Mouse (Mus musculus): ENCODE results near the gene Fbxo24.
"Not testable (repeated sequence)": the region's sequence is repeated elsewhere in the genome, so short reads cannot be mapped to it uniquely, and the experiment has no call there.

Gene Fbxo24

DNA sequence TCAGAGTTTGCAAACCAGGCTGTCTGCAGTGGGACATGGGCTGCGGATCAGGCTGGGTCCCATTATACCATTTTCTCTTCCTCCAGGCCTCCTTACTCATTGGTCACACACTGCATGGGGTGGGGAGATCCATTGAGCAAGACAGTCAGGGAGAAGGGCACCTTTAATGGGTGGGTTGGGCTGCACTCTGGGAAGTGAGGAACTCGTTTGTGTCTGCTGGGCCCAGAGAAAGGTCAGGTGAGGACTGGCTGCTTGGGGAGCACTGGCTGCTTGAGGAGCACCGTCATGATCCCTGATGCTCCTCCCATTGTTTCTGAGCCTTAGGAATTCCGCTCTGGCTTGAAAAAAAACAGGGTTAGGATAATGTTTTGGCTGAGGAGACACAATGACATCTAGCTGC is 14.1 kb upstream of the Fbxo24 start:
- DNase-seq (ENCODE audit: low spot score) = no peak

DNA sequence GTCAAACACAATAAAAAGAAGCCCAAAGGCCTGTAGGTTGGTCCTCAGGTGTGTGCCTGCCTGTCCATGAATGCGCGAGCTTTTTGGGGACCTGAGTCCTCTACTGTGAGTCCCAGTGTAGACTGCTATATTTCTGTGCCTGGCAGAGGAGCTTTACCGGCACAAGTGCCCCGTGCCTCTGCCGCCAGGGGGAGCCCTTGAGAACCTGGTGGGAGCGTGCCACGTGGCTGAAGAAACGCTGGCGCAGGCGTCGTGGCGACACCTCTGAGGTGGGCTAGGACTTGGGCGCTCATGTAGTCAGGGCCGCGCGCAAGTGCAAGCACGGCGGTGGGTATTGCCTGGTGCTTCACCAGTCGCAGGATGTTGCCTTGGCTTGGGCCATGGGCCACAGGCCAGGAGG is 12.3 kb upstream of the Fbxo24 start, which contains the start of gene Sap25:
Gene Sap25 (plus strand): TSS at position 281 of the 400 bp plus-strand sequence.
- DNase-seq (ENCODE audit: low spot score) = no peak

DNA sequence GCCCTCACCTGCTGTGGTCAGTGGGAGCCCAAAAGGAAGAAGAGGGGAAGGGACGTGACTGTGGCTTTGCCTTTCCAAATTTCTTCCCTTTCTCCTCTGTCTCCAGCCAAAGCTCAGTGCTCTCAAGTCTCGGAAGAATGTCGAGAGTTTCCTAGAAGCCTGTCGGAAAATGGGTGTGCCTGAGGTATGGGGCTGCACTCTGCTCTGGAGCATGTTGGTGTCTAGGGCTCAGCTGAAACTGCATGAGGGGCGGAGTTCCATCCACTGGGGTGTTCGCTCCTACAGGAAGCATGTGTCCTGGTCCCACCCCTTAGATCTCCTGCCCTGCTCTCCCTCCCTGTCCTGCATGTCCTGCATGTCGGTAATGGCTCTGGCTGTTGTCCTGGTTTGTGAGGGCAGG is 10.7 kb upstream of the Fbxo24 start:
- DNase-seq (ENCODE audit: low spot score) = no peak

DNA sequence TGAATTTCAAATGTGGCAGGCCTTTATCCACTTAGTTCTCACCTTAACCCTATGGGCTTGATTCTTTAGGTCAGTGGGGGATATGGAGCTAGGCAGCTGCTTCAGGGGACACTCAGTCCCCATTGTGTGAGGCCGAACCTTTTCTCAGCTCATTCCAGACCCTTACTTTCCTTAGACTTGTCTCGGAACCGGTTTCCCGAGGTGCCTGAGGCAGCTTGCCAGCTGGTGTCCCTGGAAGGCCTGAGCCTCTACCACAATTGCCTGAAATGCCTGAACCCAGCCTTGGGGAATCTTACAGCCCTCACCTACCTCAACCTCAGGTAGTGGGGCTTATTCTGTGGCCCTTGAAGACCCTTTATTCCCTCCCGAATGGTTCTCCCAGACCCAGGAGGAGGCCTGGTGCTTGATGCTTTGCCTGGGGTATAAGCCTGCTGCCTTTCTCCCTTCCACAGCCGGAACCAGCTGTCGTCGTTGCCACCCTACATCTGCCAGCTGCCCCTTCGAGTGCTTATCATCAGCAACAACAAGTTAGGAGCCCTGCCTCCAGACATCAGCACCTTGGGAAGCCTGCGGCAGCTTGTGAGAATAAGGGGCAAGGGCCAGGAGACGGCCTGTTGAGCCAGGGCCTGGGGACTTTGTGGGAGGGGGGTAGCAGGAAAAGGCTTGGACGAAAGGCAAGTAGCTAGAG is 4.7 kb upstream of the Fbxo24 start:
- DNase-seq (ENCODE audit: low spot score) = no peak

DNA sequence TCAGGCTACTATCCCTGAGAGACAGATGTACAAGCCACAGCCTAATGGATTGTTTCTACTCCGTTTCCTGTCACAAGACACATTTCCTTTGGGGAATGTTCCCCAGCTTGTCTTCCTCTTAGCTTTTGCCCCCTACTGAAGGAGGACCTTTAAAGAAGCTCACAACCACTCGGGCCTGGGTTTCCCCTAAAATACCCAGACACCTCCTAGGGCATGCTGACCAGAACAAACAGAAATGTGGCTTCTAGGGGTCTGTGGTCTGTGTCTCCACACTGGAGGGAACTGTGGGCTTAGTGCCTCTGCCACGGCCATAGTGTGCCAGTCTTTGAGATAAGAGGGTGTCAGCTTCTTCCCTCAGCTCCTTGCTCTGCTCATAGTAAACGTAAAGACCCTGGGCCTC is 2.8 kb upstream of the Fbxo24 start:
- no peak for DNase-seq (ENCODE audit: low spot score)

DNA sequence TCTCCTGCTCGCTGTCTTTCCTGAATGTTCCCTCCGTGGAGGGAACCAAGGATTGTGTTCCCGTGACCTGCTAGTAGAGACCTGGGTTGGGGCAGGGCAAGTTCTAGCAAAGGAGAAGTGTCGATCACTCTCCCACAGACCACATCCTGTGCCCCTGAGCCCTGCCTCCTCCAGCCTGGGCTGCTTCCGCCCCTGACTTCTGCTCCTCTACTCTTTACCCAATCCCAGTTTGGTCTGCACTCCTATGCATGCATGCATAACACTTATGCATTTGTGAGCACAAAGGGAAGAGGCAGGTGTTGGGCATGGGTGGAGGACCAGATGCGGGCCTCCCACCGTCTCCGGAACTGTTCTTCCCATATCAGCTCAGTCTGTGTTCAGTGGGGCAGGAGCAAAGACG is 2.4 kb upstream of the Fbxo24 start:
- no peak for DNase-seq (ENCODE audit: low spot score)

DNA sequence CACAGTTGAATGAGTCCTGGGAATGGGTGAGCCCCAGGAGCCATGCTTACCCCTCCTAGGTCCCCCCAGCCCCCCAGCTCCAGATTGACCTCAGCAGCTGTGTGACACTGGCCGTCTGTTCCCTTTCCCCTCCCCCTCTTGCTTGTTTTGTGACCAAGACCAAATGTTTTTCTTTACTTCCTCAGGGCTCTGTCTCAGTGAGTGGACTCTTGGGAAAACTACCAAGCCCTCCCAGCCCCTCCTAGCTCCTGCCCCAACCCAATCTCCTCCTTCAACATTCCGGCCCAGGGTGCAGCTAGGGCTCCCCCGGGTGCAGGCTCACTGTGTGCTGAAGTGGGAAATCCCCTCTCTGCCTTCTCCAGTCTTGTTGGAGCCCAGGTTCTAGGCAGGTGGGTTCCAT is 1.8 kb upstream of the Fbxo24 start:
- DNase-seq (ENCODE audit: low spot score) = no peak

DNA sequence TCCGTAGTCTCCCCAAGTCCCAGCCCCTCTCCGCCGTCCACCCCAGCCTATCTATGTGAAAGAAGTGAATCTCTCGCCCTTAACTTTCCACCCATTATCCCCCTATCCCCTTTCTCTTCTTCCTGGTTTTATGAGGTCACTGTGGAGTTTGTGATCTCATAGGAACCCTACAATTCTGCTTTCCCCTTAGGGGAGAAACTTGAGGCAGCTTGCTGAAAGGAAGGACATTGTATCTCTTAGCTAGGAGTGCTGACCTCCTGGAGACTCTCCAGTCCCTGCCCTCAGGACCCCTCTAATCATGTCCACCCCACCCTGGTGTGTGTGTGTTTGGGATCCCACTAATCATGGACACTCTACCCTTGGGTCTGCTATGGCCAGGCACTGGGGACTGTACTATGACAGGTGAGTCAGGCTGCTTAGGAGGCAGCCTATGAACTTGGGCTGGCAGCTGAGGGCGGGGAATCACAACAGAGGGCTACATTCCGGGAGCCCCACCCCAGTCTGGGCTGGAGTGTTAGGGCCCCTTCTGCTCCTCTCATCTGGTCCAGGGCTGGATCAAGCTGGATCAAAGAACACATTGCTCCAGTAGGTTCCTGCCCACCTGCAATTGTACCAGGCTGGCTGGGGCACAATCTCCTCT is 1.2 kb upstream of the Fbxo24 start:
- no peak for DNase-seq (ENCODE audit: low spot score)

DNA sequence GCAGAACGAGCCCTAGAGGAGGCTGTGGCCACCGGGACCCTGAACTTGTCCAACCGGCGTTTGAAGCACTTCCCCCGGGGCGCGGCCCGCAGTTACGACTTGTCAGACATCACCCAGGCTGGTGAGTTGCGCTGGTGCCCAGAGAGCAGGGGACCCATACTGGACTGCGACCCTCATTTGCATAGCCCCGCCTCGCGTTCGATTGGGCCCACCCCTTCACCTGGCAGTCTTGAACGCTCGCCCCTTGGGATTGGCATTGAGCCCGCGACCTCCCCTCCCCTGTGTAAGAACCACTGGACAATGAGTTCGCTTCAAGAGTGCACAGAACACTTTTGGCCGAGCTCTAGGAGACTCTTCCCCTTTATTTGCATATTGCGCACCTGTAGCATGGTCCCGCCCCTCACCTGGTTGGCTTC is 512 bp upstream of the Fbxo24 start:
- DNase-seq (ENCODE audit: low spot score) = peak; percentile 42

DNA sequence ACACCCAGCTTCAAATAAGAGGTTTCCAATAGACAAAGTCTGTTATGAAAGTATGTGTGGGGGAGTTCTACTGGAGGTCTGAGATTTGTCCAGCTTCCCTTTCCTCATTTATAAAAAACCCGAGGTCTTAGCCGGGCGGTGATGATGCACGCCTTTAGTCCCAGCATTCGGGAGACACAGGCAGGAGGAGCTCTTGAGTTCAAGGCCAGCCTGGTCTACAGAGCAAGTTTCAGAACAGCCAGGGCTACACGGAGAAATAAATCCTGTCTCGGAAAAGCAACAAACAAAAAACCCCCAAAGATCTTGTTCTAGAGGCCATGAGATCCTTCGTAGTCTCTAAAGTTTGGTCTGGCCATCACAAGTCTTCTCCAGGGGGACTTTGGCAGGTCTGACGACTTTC is 811 bp downstream of the Fbxo24 start:
- DNase-seq (ENCODE audit: low spot score) = no peak

DNA sequence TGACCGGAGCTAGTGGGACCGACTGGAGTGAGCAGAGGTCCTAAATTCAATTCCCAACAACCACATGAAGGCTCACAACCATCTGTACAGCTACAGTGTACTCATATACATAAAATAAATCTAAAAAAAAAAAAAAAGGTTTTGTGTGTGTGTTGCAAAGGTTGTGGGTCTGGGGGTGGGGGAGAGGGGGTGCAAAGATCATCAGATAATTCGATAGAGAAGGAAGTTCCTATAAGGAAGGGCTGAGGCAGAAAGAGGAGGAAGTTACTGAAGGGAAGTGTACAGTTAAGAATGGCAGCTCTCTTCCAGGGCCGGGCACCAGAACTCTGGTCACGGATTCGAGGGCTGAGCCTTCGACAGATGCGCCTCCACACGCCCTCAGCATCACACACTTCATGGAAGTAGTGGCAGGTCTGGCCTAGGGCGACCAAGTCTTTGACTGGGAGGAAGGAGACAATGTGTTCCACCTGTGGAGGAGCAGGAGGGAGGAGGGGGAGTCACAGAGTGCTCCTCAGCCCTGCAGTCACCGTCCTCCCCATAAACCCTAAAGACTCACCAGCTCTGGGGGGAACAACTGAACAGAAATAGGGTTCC is 4.8 kb downstream of the Fbxo24 start:
- no peak for DNase-seq (ENCODE audit: low spot score)

DNA sequence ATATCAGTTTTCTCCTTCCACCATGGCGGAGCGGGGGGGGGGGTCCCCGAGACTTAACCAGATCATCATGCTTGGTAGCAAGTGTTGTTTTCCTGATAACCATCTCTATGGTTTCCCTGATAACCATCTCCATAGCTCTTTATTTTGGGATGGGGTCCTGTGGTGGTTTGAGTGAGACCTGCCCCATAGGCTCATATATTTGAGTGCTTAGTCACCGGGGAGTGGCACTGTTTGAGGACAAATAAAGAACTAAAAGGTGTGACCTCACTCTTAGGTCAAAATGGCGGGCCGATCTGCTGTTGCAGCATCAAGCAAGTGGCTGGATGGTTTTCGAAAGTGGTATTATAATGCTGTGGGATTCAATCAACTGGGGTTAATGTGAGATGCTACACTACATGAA is 13.5 kb downstream of the Fbxo24 start:
- DNase-seq (ENCODE audit: low spot score) = no peak

DNA sequence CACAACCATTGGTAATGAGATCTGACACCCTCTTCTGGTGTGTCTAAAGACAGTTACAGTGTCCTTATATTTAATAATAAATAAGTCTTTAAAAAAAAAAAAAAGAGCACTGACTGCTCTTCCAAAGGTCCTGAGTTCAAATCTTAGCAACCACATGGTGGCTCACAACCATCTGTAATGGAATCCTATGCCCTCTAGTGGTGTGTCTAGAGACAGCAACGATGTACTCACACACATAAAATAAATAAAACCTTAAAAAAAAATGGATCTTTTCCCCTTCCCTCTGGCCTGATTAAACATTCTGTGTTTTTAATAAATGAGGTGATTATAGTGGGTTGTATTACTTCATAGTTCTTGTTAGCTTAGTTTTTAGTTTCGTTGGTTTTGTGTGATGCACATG is 13.9 kb downstream of the Fbxo24 start:
- DNase-seq (ENCODE audit: low spot score) = not testable (repeated sequence)

DNA sequence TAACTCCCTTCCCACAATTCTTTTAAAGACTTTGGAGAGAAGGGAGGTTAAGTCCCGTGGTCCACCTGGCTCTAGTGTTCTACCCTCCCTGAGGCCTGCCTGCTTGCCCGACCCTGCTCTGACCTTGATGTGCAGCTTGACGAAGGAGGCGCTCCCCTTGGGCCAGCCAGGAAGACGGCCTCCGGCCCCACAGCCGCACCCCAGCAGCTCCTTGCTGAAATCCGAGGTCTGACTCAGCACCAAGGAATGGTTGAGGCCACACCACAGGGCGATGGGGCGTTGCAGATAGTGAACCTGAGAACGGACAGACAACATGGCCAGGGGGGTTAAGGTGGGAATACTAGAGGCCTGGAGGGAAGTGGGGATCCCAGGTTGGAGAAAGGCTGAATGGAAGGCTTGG is 15.3 kb downstream of the Fbxo24 start, which contains the start of gene Pcolce:
Gene Pcolce (minus strand): TSS at position 235 of the 400 bp plus-strand sequence.
- peak; percentile 66 for DNase-seq (ENCODE audit: low spot score)

DNA sequence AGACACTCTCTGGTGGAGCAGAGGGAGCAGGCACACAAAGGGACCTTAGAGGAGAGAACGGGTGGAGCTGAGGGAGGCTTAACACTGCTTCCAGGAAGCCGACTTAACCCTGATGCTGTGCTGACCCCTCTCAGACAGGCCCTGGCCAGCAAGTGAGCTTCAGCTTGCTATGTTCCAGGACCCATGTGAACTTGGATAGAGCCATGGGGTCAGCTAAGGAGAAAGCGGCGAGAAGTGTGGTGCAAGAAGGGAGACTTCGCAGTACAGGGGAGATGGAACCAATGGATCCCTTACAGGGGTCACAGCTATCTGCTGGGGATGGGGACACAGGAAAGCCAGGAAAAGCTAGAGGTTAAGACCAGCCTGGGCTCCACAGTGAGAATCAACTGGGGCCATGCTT is 15.7 kb downstream of the Fbxo24 start:
- no peak for DNase-seq (ENCODE audit: low spot score)

DNA sequence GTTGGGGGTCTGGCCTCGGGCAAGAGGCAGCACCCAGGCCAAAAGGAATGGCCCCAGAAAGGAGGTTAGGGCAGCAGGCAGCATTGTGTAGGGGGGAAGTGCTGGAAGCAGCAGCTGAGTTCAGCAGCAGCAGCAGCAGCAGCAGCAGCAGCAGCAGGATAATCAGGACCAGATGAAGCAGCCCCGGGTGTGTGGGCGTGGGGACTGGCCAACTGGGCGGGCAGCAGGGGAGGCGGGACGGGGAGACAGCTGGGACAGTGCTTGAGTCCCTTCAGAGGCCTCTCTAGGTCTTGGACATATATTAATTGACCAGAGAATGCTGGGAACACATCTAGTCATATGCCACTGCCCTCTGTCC is 17.6 kb downstream of the Fbxo24 start:
- peak; percentile 63 for DNase-seq (ENCODE audit: low spot score)

DNA sequence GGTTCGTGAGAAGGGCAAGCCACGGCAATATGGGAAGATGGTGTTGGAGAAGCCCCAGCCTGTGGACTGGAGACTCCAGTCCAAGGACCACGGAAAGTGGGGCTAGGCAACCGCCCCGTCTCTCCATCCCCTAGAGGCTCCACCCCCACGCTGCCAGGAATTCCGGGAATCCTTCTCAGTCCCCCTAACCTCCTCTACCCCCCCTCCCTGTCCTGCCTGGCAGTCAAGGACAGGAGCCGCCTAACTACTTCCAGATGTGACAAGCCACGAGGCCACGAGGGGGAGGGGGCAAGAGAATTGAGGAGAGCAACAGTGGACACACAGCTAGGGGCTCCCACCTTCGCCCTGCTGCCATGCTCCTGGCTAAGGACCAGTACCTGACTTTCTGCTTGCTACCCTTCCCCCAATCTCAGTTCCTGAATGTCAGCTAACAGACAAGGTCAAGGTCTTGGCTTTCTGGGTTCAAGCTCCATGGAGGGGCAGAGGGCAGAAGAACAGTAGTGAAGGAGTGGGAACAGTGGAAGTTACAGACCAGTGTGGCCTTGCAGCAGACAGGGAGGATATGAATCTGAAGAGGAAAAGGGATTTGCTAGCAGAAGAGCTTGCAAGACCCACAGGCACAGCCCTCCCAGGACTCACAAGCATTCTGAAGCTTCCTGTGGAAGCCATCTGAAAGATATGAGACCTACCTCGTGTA is 18.1 kb downstream of the Fbxo24 start:
- DNase-seq (ENCODE audit: low spot score) = peak; percentile 88

DNA sequence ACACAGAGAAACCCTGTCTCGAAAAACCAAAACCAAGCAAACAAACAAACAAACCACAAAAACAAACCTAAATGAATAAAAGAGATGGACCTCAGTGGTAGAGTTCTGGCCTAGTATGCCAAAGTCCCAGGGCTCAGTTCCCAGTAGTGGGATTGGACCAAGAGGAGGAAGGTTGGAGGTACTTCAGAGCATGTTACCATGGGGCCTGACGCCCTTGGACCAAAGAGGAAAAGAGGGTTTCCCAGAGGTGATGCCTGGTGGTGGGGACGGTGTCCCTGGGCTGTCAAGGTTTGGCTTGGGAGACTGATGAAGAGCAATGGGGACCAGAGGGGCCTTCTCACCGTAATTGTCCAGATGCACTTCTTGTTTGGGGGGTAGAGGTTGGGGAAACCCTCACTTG is 18.7 kb downstream of the Fbxo24 start:
- no peak for DNase-seq (ENCODE audit: low spot score)

DNA sequence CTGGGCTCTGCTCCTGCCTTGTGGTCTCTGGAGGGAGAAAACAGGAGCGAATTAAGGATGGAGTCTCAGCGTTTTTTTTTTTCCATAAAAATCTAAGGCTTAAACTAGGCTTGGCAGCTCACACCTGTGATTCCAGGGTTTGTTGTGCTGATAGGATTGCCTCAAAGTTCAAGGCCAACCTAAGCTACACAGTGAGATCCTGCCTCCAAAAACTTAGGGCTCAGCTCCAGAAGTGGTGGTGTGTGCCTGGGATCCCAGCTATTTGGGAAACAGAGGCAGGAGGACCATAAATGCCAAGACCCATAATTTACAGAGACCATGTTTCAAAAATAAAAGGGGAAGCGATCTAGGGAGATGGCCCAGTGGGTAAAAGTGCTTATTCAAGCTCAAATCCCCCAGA is 19.5 kb downstream of the Fbxo24 start:
- DNase-seq (ENCODE audit: low spot score) = no peak

DNA sequence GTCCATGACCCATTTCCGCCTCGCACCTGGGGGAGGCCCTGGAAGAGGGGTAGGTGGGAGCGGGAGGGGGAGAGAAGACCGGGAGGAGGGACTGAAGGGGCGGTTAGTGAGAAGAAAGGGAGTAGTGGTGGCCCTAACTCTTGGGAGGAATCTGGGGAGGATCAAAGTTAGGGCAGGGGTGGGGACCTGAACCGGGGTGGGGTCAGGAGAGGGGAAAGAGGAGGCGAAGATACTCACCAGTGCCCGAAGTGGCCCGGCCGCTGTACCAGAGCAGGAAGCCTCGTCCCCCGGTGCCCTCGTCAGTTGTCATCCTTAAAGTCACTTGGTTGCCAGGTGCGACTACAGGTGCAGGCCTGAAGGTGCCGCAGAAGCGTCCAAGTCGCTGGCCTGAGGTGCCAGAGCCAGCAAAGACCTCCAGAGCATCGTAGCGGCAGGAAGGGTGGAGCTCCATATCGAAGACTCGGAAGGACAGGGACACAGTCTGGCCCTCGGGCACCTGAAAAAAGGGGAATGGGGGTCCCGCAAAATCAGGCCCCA is 20.1 kb downstream of the Fbxo24 start:
- DNase-seq (ENCODE audit: low spot score) = no peak

DNA sequence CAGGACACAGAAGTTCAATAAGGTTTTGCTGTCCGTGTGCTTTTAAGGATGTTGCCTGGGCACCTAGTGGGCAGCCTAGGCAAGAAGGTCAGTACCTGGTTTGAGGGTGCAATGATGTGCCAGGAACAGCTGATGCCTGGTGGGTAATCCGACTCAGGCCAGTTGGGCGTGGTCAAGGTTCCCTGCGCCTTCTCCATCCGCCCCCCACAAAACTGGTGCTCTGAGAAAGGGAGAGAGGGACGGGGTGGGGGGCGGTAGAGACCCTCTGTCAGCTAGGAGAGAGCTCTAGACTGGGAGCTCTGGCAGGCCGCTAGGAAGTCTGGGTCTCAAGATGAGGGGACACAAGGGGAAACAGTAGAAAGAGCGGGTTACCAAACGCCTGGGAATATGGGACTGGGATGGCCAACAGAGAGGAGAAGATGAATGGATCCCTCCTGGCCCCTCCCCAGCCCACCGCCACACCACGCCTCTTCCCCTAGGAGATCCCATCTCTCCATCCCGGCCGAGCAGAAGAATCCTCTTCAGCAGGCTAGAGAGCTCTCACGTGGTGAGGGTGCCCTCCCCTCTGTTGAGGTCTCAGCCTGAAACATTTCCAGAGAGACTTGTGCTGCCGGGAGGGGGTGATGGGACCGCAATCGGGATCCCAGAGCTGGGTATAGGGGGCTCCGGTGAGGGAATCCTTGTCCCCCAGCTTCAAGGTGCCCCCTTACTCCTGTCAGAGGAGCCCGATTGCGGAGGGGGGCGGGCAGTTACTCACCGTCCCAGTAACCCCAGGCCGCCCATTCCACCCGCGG is 20.7 kb downstream of the Fbxo24 start:
- no peak for DNase-seq (ENCODE audit: low spot score)

DNA sequence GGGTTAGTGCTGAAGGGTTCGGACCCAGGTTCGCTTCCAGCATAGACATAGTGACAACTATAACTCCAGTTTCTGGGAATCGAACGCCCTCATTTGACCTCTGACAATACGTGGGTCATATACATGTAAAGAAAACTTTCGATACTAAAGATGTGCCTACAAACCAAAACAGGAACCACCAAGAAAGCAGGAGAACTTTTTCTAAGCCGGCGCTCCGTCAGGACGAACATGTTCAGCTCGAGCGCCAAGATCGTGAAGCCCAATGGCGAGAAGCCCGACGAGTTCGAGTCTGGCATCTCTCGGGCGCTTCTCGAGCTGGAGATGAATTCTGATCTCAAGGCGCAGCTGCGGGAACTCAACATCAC is 27.5 kb downstream of the Fbxo24 start:
- DNase-seq (ENCODE audit: low spot score) = no peak

Data from ovary, adult 18-20 months (tissue).